Mouse (Mus musculus) liver, postnatal 0 days (tissue): ENCODE data around the gene Prkca.

Experiments
- CTCF ChIP-seq: sonication (generic); IDR thresholded peaks from 2 replicates; pipeline ENCODE4 v1.5.1; 2016; ENCODE audit warnings: antibody characterized with exemption, low read depth
- EP300 ChIP-seq: IDR thresholded peaks from 2 replicates; pipeline ENCODE4 v1.6.1; 2016; ENCODE audit warnings: antibody characterized with exemption, low read depth, mild to moderate bottlenecking

GRCm38 (mm10) chr11:108064401-108064800 is 279.3 kb downstream of the Prkca start:
- no peak for TF ChIP-seq CTCF
- no peak for TF ChIP-seq EP300
